In the genomic region with DNA sequence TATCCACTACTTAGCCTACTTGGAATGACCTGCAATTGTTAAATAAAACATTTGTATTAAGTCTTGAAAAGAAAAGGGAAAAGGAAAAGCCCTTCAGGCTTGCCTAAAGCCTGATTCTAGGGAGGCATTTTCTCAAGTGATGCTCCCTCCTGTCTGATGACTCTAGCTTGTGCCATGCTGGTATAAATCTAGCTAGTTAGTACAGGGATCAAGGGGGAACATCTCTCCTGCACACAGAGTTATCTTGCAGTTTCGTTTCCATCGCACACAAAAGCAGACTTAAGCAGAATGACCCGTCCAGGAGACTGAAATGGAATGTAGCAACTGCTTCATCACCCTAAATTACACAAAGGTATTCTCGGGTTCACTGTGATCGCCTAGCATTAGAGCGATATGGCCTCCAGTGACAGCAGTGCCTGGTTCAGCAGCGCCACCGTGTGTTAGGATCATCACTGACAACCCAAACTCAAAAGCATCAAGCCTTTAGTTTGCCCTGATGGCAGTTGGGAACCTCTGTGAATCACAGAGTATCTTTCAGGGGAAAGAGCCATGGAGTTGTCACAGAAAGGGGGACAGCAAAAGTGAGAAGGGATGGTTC, we compare ENCODE assay signal across 8 mouse cellular contexts. TPM values are rescaled to one million over a fixed set of nuclear protein-coding genes. Genes with fewer than 3 reads are reported as not detected.
DNase-seq lines count a peak whose midpoint lies in the region; ATAC-seq and TF ChIP-seq lines count a peak whose summit lies in the region.

No protein-coding gene starts in this region.

- ATAC-seq in kidney, postnatal 0 days (replicated peaks; ENCODE audit: low FRiP score, low read depth) = peak; percentile 31; the same call in 1 of the 2 replicates
- 0 out of 2 replicates have a peak, but pooled peaks have one; percentile 48 for ATAC-seq in liver, embryonic 11.5 days (replicated peaks; ENCODE audit: low FRiP score)

- no peaks in the 10 kb centered on the region for H3K4me1 ChIP-seq in embryonic fibroblast, embryonic 13.5 days (ENCODE audit: control insufficient read depth, insufficient read depth, low read length)
- H3K4me1 ChIP-seq in kidney, postnatal 0 days (replicated peaks; ENCODE audit: insufficient read depth, low read length) = no peaks in the 10 kb centered on the region
- no peaks in the 10 kb centered on the region for H3K4me1 ChIP-seq in liver, embryonic 11.5 days (replicated peaks; ENCODE audit: control insufficient read depth, insufficient read depth, low read length)

- no peak overlapping the region for H3K4me2 ChIP-seq in kidney, postnatal 0 days (ENCODE audit: low read length)
- no peak overlapping the region for H3K4me2 ChIP-seq in liver, embryonic 11.5 days

- 7% methylated on average over 8 of the region's 8 CpGs for WGBS in kidney, postnatal 0 days
- WGBS in liver, embryonic 11.5 days = 10% methylated on average over 8 of the region's 8 CpGs

- DNase-seq in B cell, adult 2 months = peak; percentile 85 to 86
- peak; percentile 82 to 86 for DNase-seq in adrenal gland, postnatal 36 days
- peak; percentile 7 to 66 for DNase-seq in heart, adult 9 months (ENCODE audit: low spot score in 2 of 2)
- peak; percentile 83 for DNase-seq in kidney, postnatal 0 days (ENCODE audit: low spot score)
- DNase-seq in liver, embryonic 11.5 days (ENCODE audit: low spot score) = peak; percentile 58
- DNase-seq in neural tube, embryonic 10.5 days (ENCODE audit: extremely low spot score, low spot score) = peak; percentile 85
- peak; percentile 89 for DNase-seq in splenic B cell, adult 2 months (ENCODE audit: low read depth, low spot score)

- no peak overlapping the region for H3K9ac ChIP-seq in kidney, postnatal 0 days (ENCODE audit: low read depth, low read length)
- no peak overlapping the region for H3K9ac ChIP-seq in liver, embryonic 11.5 days (ENCODE audit: low read depth, low read length)

- no peak for TF ChIP-seq POLR2A in embryonic fibroblast, embryonic 13.5 days (IDR thresholded peaks at IDR 0.05; ENCODE audit: low read depth, low read length)

- TF ChIP-seq CTCF in embryonic fibroblast, embryonic 13.5 days (IDR thresholded peaks at IDR 0.05; ENCODE audit: borderline replicate concordance, insufficient read depth, low read length) = peak; percentile 99
- peak; percentile 95 for TF ChIP-seq CTCF in kidney, postnatal 0 days (IDR thresholded peaks at IDR 0.05; ENCODE audit: low read depth)

- no peak overlapping the region for H3K4me3 ChIP-seq in embryonic fibroblast, embryonic 13.5 days (ENCODE audit: insufficient read depth, low read length)
- no peak overlapping the region for H3K4me3 ChIP-seq in kidney, postnatal 0 days (replicated peaks; ENCODE audit: low read depth, low read length)
- H3K4me3 ChIP-seq in liver, embryonic 11.5 days (ENCODE audit: low read depth, low read length) = no peak overlapping the region

- no peaks in the 10 kb centered on the region for H3K36me3 ChIP-seq in kidney, postnatal 0 days (ENCODE audit: insufficient read depth, low read length)
- H3K36me3 ChIP-seq in liver, embryonic 11.5 days (ENCODE audit: control insufficient read depth, insufficient read depth, low read length) = no peaks in the 10 kb centered on the region
- H3K36me3 ChIP-seq in splenic B cell, adult 2 months (ENCODE audit: control insufficient read depth, insufficient read depth, low read length, poor library complexity, severe bottlenecking) = no peaks in the 10 kb centered on the region

- no peaks in the 10 kb centered on the region for H3K9me3 ChIP-seq in kidney, postnatal 0 days (replicated peaks; ENCODE audit: low read length)
- H3K9me3 ChIP-seq in liver, embryonic 11.5 days (ENCODE audit: control insufficient read depth, low read length) = no peaks in the 10 kb centered on the region

- no peaks in the 10 kb centered on the region for H3K27me3 ChIP-seq in kidney, postnatal 0 days (ENCODE audit: insufficient read depth, low read length)
- H3K27me3 ChIP-seq in liver, embryonic 11.5 days (replicated peaks; ENCODE audit: control insufficient read depth, insufficient read depth, low read length) = no peaks in the 10 kb centered on the region
- no peaks in the 10 kb centered on the region for H3K27me3 ChIP-seq in splenic B cell, adult 2 months (ENCODE audit: control insufficient read depth, insufficient read depth, low read length, poor library complexity, severe bottlenecking)

- no peak overlapping the region for H3K27ac ChIP-seq in embryonic fibroblast, embryonic 13.5 days (ENCODE audit: insufficient read depth, low read length)
- H3K27ac ChIP-seq in kidney, postnatal 0 days = no peak overlapping the region
- no peak overlapping the region for H3K27ac ChIP-seq in liver, embryonic 11.5 days (ENCODE audit: low read depth, low read length)

RNA-seq across cellular contexts. Expression of gene Sv2b, which starts 57.3 kb away (rescaled TPM):
- total RNA-seq in adrenal gland, postnatal 36 days (2021) = under 1 TPM; 0.26 to 0.30 TPM
- 0.16 TPM in 1 of 2 replicates, not detected in the other for polyA plus RNA-seq in embryonic fibroblast, embryonic 13.5 days (2011; ENCODE audit: insufficient read length, low read depth, missing spikeins)
- 0.59 and 0.68 TPM in 2 replicates for polyA plus RNA-seq in kidney, postnatal 0 days (2015; fragmentation: Nextera tagmentation; extraction: Ambion mirVana)
- 0.11 and 0.13 TPM in 2 replicates for polyA plus RNA-seq in liver, embryonic 11.5 days (2014; fragmentation: Nextera tagmentation; extraction: Ambion mirVana)

Comparison
In these comparisons a context has a peak if more than half of its experiments do, and no peak if none do; other contexts are left out.
1. DNase-seq: peak in every context shown above with its lines; median percentile 89 in splenic B cell, adult 2 months; 86 in B cell, adult 2 months; 85 in neural tube, embryonic 10.5 days; 84 in adrenal gland, postnatal 36 days; 83 in kidney, postnatal 0 days; 58 in liver, embryonic 11.5 days; 36 in heart, adult 9 months.